Mouse (Mus musculus) cerebellum, postnatal 36 days (tissue): ENCODE measurements around the gene Gab1.

Source experiments
- DNase-seq, 2 experiments: peaks; one replicate each; pipeline ENCODE4 v3.0.0; 2021 to 2022; ENCODE audit warnings: mixed read lengths in 2 of 2

The Gab1 gene

DNA sequence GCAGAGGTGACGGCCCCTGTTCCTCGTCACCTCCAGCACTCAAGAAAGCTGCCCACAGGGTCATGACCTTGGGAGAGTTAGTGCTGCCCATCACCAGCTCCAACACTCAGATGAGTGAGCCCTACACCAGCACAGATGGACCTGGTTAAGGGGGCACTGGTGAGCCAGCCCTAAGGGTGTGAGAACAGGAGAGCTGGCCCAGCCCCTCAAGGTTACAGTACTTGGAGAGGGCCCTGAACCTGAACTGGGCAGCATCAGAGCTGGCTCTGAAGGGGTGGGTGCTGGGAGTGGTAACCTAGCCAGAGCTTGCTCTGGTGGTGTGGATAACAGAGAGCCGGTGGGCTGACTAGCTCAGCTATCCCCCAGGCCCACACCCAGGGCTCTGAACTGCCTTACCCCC lies 37.8 kb downstream of the Gab1 start:
- no peak for DNase-seq

DNA sequence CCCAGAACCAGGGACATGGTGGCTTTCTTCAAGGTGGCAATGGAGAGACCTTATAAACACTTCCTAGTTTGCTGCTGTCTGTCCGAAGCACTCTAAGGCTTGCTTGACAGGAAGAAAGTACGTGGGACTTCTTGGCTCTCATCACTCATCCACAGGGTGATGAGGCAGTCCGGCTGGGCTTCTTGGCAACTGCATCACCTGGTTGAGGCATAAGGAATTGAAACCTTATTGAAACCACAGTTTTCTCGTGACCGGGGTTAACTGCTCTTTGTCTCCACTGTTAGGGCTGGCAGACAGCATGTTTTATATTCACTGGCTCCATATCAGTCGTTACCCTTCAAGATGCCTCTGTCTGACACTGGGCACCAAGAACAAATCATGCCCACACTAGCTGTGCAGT lies 40.2 kb downstream of the Gab1 start:
- no peak for DNase-seq

DNA sequence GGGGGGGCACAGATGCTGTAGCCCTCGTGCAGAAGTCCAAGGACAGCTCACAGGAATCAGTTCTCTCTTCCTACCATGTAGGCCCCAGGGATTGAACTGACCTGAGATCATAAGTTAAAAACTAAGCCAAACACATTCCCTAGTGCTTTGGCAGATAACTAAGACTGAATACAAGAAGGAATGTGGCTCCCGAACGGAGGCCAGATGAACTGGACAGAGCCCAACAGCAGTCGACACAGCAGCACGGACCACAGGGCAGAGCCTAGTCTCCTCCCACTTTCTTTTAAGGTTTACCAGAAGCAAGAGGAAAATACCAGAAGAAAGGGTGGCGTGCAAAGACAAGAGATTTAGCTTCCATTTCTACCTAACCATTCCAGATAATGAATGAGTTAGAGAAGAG lies 42.1 kb downstream of the Gab1 start:
- no peak for DNase-seq

DNA sequence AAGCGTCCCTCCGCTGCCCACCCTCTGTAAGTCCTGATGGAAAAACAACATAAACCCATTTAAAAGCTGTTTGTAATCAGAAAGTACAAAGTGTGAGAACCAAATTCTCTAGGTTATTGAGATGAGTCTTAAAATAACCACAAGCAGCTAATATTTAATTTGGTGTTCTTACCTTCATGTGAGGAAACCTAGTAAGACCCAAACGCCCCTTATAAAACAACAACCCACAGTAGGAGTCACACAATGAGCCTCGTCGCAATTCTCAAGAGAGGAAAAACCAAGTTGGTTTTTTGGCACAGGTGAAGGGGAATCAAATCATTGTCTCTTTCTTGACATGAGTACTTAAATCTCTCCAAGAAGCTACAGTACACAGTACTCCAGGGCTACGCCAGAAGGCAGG lies 44.9 kb downstream of the Gab1 start:
- no peak for DNase-seq

DNA sequence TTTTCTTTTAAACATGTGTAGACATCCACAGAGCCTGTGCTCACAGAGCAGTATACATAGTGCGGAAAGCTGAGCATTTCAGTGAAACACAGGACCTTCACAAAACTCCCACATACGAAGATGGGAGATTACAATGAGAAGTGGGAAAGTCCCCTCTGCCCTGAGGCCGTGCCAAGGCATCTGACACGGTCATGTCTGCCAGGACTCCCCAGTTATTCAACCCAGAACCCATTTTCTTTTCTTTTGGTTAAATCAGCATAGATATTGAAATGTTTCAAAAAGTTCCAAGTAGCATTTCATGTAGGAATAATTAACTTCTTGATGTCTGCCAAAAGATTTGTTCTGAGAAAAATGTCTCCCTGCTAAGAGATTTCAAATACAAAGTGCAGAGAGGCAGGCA lies 45.9 kb downstream of the Gab1 start:
- DNase-seq = no peak

DNA sequence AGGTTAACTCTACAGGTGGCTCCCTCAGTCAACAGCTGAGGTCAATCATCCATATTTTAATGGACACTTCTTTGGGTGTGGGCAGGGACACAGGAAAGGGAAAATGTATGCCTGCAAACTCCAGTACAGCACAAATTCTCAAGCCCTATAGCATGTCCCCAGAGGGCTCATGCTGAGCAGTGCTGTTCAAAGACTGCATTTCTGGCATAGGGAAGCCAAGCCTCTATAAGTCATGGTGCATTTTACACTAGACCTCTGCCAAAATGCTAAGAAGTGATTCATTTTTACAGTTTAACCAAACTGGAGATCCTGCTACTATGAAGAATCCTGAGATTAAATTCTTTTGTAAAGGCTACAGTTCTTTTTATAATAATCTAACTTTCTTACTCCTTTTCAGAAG lies 47.8 kb downstream of the Gab1 start:
- DNase-seq = no peak

DNA sequence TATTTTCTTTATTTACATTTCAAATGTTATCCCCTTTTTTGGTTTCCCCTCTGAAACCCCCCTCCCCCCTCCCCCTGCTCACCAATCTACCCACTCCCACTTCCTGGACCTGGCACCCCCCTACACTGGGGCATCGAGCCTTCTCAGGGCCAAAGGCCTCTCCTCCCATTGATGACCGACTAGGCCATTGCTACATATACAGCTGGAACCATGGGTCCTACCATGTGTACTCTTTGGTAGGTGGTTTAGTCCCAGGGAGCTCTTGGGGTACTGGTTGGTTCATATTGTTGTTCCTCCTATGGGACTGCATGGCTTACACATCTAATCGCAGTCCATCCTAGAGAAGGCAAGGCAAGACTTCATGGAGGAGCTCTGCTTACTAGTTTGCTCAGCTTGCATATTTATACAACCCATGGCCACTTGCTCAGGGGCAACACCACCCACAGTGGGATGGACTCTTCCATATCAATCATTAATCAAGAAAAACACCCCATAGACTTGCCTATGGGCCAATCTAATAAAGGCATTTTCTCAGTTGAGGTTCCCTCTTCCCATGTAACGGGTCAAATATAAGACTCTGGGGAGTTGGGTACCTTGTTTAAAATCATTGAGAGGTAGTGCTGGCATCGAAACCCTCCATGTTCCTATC lies 48.3 kb downstream of the Gab1 start:
- no peak for DNase-seq

DNA sequence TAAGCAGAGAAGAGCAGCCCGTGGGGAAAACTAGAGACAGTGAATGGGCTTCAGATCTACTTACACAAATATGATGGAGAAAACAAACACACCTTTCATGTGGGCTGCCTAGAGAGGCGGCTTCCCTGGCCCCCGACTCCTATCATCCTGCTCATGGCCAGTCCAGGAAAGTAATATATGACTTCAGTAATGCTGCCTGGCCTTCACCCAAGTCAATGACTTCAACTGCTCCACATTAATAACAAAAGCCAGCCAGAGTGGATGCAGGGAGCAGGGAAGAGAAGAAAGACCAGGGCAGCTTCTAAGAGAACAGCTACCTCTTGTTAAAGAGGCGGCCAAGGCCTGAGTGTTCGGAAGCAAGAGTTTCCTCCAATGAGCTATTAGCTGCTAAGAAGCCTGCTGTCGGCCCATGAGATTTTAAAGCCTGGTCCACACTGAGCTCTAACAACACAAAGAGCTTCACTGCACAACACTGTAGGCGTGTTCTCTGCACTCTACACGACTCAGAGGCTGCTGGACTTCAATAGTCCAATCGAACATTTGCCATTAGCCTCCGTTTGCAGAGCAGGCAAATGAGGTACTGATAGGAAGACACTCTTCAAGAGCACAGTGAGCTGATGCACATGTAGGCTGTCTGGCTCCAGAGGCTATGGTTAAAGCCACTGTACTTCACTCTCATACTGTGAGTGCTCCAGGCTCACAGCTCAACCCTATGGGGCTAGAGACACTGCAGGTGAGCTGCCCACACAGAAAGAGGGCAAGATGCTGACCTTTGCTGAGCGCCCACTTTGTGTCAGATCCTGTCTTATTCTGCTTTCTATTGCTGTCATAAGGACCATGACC lies 49.4 kb downstream of the Gab1 start:
- no peak for DNase-seq

DNA sequence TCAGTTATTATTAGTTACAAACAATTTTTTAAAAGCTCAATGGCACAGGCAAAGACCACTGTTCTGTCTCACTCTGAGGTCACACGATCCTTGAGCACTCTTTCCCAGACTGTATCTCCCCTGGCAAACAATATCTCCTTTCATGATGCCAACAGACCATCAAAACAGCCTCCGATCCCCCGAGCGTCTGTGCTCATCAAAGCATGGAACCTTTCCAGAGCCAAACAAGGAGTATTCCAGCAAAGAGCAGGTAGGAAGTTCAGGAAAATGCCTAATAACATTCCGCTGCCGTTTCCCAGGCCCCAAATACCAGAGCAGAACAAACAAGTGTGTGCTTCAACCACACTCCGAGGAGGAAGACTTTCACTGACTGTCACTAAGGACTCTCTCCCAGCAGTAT lies 50.2 kb downstream of the Gab1 start:
- no peak for DNase-seq

DNA sequence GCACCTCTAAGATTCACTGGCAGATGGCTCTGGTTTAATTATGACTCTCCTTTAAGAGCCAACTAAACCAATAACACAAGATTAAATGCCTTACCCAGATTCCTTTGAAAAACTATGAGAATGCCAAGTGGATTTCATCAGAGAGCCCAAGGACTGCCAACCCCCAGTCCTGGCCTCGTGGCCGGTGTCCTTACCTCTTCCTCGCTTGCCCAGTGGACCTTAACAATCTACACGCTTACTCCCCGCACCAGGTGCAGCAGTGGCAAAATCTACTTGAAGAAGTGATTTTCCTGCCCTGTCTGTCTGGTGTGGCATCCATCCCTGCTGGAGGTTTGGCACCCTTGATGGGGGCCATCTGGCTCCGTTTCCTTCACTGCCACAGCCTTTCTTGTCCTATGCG lies 53.3 kb downstream of the Gab1 start:
- DNase-seq = peak; percentile 53 to 58

DNA sequence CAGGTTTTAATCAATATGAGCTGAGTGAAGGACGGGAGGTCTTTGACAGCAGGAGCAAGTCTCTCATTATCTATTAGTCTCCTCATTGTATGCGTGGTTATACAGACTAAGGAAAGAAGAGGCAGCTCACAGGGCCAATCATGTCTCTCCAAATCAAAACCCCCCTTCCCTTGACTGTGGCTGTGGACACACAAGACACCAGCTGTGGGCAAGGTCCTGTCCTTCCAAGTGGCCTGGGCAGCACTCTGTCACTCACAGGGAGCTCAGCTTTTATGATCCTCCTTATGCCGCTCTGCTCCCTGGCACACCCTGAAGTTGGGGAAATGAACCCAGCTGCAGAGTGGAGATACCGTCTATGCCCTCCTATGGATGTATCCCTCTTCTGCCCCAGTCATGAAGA lies 55.2 kb downstream of the Gab1 start:
- no peak for DNase-seq

DNA sequence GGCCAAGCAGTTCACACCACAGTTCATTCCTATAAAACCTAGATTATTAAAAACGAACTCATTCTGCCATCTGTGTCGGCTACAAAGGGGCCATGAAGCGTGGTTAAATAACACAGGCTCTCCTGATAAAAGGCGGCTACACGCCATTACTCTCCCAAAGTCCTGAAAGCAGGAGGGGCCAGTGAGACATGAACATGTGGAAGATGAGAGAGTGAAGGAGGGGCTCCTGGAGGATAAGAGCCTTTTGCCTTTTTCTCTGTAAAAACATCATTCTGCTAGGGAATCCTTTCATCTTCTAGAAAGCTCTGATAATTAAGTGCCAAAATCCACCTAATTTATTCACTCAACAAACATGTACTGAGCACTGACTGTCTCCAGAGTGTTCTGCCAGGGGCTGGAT lies 55.9 kb downstream of the Gab1 start:
- DNase-seq = no peak

DNA sequence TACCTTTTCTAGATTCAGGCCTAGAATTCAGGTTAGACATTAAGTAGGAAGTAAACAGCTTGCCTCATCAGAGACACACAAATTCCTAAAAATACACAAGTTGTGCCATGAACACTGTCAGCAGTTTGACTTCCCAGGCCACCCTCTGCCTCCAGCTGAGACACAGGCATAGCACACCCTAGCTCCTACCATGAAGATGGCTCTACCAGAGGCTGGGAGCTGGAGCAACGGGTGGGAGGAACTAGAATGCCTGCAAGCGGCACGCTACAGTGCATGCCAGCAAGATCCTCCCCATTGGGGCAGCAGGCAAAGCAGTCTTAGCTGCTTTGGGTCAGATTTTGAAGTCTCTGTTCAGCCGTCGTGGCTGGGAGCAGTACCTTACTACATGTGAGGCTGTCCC lies 57.1 kb downstream of the Gab1 start:
- DNase-seq = no peak

DNA sequence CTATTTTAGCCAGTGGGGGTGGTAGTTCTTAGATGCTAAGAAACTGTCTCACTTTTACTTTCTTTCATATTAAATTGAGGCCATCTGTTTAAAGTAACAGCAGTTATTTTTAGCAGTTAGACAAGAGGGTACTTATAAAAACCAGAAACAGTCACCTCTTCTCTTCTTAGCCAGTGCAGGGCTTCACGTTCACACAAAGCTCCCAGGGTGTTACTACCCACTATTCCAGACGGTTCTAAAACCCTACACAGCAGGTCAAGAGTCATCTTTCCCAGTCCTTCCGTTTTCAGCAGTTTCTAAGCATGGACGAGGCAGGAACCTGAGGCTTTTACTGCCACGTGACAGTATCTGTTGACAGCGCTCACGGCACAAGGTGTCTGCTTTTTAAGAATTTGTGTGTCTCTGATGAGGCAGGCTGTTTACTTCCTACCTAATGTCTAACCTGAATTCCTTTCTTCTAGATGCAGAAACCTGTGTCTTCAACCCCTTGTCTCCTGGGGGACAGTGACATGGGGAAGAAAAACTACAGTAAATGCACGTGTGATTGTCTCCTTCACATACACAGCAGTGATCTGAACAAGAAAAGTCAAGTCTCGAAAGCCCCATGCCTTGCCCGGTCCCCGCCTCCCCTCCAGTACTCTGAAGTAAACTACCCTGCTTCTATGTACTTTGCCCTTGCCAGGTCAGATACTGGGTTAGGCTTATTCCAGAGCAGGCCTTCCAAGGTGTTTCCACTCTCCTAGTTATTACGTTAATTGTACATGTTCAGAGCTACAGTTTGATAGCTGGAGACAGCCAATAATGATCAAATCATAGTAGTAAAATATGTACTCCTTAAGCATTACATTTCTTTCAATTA lies 58.7 kb downstream of the Gab1 start:
- no peak for DNase-seq

DNA sequence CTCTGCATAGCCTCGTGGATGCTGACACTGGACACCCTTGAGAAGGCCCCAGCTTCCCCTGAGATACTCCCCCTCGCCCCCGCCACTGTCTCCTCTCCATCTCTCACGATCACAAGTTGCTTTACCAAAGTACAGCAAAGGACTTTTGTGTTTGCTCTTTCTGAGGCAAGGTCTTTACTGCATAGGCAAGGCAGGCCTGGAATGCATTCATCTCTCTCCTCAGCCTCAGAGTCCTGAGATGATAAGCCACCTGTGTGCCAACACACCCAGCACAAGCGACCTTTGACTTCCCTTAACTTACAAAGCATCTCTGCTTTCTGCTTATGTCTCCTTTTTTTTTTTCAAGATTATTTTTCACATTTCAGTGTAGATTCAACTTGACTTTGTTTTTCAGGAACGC lies 61.3 kb downstream of the Gab1 start:
- DNase-seq = no peak

DNA sequence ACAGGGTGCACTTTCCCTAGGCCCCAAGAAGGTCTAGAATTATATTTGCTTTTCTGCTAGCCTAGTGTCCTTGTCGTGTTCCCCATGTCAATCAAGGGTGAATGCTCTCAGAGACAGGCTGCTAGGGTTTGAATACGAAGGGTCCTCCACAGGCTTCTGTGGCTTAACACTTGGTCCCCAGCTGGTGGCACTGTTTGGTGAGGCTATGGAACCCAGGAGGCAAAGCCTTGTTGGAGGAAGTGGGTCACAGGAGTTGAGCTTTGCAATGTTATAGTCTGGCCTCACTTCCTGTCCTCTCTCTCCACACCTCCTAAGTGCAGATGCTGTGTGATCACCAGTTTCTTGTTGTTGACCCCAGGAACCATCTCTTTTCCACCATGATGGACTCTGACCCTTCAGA lies 63.3 kb downstream of the Gab1 start:
- DNase-seq = no peak

DNA sequence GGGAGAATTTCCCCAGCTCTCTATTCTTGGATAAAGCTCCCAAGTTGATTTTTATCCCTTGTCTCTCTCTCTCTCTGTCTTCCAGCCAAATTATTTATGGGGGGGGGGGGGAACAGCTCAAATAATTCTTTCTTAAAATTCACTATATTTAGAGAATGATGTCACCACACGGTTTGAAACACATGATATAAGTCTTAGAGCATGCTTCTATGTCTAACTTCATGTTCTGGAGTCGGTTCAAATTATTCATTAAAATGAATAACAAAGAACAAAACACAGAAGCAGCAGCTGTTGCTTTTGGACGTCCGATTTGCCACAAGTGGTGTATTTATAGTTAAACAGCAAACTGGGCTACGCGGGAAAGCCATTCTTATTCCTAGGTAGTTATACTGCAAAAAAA lies 65.1 kb downstream of the Gab1 start:
- DNase-seq = no peak

DNA sequence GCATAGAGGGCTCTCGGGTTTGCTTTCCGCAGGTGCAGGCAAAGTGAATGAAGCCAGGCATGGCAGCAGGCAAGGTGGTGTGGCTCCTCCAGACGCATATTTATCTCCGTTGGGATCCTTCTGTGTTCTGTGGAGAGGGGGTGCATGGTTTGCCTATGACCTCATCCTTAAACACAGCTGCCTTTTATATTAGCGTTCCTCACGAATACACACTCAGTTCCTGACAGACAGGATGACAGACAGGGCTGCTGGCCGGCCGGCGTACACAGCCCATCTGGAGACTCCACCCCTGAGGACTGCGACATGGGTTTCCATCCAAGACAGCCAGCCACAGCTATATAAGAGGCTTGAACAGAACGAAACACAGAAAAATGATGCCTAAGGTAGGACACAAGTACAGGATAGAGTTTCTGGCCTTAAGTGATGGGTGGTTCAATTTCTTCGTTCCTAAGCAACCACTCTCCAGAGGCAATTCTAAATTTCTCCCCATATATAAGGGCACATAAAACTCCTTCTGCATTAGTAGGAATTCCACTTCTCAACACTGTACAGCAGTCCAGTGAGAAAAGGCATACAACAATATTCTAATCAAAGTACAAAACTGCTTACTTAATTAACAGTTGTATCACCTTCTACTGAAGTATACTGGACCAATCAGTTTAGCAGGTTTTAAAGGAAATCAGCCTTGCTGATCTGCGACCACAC lies 66.1 kb downstream of the Gab1 start:
- no peak for DNase-seq

DNA sequence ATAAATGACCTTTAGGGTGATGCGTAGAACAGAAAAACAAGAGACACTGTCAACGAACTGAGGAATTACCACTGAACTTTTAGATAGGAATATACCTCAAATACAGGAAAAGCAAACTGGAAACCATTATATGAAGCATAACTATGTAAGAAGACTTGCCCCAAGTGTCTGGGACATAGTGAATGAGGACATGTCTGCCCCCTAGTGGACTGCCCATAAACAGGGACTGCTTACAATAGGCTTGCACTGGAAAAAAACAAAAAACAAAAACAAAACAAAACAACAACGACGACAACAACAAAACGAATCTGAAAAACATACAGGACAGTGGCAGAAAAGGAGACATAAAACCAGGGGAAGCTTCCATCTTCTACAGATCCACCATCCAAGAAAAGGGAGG lies 66.9 kb downstream of the Gab1 start:
- peak; percentile 44 to 55 for DNase-seq

DNA sequence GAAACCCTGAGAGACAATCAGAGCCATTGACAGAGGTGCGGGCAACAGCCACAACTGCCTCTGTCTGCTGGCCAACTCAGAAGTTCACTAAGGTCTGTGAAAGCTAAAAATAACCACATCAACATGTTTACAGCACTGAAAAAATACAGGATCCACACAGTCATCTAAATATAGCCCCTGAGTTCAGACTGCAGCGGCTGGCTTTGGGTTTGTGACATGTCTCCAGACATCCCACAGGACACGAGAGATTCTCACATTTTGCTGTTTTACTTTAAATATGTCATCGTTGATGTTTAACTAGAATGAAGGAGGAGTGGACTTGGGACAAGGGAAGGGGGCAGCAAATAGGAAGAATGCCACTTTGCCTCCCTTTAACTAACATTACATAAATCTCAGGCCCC lies 68.7 kb downstream of the Gab1 start:
- DNase-seq = no peak

DNA sequence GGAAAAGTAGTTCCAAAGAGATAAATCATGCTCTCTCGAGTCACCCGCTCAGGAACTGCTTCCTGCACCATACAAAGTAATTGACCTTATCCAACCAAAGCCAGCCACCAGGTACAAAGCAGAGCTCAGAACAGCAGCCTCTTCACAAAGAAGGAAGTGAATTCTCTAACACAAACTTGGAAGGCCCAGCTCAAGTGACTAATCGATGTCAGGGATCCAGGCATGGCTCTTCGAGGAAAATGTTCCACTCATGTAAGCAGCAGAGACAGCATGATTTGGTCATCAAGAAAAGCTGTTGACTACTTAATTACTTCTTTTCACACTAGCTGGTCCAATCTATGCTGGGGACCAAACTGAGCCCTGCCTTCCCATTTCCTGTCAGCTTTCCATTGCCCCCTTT lies 69.4 kb downstream of the Gab1 start:
- DNase-seq = no peak

DNA sequence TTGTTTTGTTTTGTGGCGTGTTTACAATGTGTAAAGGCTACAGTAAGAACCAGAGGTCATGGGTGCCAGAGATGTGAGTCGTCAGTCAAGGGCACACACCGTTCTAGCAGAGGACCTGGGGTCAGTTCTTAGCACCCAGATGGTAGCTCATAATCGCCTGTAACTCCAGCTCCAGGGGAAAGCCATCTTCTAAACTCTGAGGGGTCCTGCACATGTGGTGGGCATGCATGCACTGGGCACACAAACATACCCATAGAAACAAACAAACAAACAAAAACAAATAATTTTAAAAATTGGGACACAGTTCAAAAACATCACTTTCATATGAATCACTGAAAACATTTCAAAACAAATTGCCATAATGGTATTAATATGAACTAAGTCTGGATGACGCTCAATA lies 69.9 kb downstream of the Gab1 start:
- no peak for DNase-seq
